Mouse (Mus musculus) monocyte, adult 2 months (primary cell): ENCODE measurements around the gene Crisp3.
"Not testable (repeated sequence)": the region's sequence is repeated elsewhere in the genome, so short reads cannot be mapped to it uniquely, and the experiment has no call there.

Experiments used
- DNase-seq, 2 experiments: peaks; one replicate each; pipeline ENCODE4 v3.0.0; 2022; ENCODE audit warnings: low spot score in 2 of 2, low read depth in 1 of 2

Gene Crisp3

DNA sequence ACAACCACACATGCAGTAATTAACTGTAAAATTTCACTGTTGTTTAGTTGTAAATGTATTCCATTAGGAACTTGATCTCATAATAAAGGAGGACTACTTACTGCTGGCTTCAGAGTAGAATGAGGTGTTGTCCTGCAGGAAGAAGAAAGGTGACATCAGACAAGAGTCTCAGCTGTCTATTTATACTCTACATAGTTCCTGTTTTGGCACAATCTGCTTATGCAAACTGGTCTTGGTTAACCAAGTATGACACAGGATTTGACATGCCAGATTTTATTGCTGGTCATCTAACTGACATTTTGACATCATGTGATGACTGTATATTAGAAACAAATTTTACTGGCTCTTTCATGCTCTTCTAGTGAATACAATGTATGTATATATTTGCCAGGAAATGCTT is at the start of gene Crisp3:
TSS of gene Crisp3 (minus strand) at position 154 of the 400 bp plus-strand sequence.
- no peak for DNase-seq

- DNase-seq, result no peak
Observed at GRCm38 (mm10) chr17:40285435-40285834, 43.3 kb upstream of the Crisp3 start.

- no peak for DNase-seq
Observed at GRCm38 (mm10) chr17:40275519-40275918, 33.4 kb upstream of the Crisp3 start.

DNA sequence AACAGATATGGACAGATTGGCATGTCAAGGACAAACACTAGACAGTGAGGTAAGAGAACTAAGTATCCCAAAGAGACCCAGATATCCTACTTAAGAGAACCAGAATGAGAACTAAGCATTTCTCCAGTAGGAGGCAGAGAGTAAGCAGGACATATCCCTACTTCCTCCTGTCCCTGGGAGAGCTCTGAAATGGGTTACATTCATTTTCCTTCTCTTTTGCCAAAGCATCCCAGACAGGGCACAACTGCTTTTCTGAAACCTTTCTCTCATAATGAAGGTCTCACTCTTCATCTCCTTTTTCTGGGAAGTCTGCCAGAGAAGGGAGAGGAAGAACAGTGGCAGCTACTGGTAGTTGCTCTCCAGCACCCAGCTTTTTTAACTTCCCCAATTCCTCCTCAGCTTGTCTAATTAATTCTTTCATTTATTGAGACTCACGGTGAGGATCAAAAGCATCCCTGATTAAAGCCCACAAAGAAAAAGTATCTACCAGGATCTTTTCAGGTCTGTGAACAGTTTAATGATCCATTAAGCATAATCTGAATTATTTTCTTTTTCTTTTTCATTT is 32.9 kb upstream of the Crisp3 start:
- no peak for DNase-seq

- no peak for DNase-seq
Observed at GRCm38 (mm10) chr17:40252487-40252886, 10.4 kb upstream of the Crisp3 start.

GRCm38 (mm10) chr17:40208540-40208939 is 33.5 kb downstream of the Crisp3 start, which contains the start of gene Pgk2:
TSS of gene Pgk2 (minus strand) at chr17:40208640.
- DNase-seq, result no peak

DNA sequence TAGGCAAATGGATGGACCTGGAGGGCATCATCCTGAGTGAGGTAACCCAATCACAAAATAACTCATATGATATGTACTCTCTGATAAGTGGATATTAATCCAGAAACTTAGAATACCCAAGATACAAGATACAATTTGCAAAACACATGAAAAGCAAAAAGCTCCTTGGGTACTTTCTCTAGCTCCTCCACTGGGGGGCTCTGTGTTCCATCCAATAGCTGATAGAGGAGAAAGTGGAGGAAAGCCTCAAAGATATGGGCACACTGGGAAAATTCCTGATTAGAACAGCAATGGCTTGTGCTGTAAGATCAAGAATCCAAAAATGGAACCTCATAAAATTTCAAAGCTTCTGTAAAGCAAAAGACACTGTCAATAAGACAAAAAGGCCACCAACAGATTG is 40.3 kb downstream of the Crisp3 start:
- not testable (repeated sequence) for DNase-seq

GRCm38 (mm10) chr17:40190192-40190591 is 51.9 kb downstream of the Crisp3 start:
- DNase-seq, result not testable (repeated sequence)
